Mouse (Mus musculus): ENCODE measurements around the gene Cela2a. TPM values are rescaled to one million over a fixed set of nuclear protein-coding genes. Genes with fewer than 3 reads are reported as not detected.
"Not testable (repeated sequence)": the region's sequence is repeated elsewhere in the genome, so short reads cannot be mapped to it uniquely, and the experiment has no call there.

Cela2a gene
- total RNA-seq, 4 experiments from 2014 or later, result not detected

DNA sequence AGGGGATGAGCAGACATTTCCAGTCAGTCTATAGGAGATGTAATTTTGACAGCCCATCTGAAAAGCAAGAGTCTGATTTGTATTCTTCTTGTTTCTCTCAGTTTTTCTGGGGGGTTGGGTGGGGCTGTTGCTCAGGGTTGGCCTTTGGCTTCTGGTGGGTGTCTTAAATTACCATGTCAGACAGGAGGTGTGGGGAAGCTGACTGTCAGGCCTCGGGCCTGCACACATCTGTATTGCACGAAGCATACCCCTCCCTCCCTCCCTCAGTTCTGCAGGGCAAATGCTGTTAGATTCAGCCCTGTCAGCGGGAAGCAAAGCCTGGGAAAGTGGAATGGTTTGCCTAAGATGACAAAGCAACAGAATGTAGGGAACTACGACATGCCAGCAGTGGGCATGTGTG, 29.0 kb downstream of the Cela2a start:
- DNase-seq, result no peak

DNA sequence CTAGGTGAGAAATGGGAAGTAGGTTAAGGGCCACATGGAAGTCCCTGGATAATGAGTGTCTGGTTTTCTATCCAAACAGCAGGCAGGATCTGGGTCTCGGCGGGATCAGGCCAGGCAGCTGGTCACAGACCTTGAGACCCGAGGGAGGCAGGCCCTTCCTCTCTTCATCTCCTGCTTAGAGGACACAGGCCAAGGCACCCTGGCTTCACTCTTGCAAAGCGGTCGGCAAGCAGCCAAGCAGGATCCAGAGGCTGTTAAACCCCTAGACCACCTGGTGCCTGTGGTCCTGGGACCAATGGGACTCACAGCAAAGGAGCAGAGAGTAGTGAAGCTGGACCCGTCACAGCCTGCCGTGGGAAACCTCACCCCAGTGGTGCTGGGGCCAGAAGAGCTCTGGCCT, 29.6 kb downstream of the Cela2a start:
- DNase-seq, result no peak

DNA sequence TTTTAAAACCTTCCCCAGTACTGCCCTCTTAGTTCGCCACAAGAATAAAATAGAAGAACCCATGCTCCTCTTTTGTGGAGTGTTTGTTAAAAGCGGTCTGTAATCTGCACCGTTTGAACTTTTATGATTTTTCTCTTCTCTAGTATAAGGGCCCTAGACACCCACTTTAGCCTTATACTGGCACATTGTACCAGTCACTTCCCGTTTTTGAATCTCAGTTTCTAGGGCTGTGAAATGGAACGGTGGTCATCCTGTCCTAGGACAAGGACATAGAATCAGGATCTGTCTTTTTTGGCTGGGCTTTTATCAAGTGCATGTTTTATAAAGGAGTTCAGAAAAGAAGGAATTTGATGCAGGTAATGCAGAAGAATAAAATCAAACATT, 31.8 kb downstream of the Cela2a start:
- no peak for DNase-seq

DNA sequence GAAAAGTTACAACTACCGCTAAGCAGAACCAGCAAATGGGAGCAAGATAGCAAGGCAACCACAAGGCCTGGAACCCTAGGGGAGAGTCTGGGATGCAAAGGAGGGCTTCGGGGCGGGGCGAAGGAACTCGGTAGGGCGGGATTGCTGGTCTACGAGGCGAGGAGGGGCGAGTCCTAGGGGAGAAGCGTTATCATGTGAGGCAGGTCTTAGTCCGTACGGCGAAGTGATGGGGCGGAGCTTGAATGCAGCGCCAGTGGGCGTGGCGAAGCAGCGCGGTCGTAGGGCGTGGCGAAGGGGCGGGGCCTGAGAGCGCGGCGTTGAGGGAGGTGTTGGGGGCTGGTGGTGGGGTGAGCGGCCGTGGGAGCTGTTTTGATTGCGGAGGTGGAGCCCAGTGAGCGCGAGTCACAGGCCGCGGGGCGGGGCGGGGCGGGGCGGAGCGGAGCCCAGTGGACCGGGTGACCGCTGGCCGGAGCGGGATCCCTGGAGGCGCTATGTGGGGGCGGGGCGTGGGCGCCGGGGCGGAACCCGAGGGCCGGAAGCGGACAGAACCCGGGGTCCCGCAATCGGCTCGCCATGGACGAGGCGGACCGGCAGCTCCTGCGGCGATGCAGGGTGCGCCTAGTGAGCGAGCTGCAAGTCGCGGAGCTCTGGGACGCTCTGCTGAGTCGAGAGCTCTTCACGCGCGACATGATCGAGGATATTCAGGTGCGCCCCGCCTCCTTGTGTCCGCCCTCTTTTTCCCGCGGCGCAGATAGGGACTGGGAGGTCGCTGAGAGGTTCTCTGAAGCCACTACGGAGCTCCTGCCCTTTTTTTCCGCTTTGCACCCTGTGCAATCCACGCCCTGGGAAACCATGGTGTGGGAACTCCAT, 32.4 kb downstream of the Cela2a start, which contains the start of gene Casp9:
Casp9 (plus strand) TSS at position 331 of the 870 bp plus-strand sequence.
- DNase-seq, result peak; percentile 98

- DNase-seq, result no peak
These were observed 33.2 kb downstream of the Cela2a start for GRCm38 (mm10) chr4:141792554-141793281.

DNA sequence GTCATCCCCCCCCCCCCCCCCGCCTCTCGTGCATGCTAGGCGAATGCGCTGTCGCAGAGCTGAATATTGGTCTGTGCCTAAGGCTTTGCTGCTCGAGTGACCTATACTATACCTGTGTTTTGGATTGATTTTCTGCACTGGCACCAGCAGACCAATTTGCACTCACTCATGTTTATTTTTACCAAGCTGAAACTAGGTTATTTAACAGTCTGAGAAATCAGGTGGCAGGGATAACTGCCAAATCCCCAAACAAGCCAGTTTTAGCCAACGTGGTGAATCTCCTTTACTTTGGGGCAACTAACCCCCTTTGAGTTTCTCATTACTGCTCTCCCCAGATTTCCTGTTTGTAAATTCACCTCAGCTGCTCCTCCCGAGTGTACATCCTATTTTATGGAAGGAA, 34.0 kb downstream of the Cela2a start:
- no peak for DNase-seq

DNA sequence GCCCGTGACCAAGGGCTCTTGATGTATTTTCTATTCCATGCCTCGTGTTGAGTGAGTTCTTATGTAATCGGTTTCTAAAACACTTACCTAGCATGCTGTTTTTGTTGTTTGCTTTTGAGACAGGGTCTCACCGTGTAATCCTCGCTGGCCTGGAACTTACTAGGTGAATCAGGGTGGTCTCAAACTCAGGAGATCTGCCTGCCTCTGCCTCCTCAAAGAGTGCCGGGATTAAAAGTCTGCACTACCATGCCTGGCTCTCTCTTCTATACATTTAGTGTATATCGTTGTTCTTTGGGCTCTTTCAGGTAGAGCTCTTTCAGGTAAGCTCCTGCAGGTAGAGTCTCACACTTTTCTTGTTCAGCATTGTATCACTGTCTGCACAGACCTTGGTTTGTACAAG, 34.5 kb downstream of the Cela2a start:
- DNase-seq, result no peak

DNA sequence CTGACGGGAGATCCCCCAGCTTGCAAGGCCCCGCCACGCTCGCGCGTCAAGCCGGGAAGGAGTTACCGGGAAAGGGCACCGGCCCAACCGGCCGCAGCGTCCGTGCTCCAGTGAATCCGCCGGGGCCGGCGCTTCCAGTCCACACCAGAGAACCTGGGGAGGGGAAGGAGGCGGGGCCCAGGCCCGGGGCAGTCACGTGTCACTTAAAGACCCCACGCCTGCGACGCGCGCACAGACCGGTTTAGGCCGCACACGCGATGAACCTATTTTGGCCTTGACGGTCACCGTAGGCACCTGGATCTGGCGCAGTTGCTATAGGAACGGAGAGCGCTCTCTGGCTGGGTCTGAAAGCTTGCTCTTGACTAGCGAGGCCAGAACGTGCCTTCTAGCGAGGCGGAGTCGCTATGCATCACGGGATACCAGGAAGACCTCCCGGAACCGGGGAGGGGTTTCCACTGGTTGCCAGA, 35.4 kb downstream of the Cela2a start, which contains the start of gene Dnajc16:
Dnajc16 (minus strand) TSS at position 408 of the 467 bp plus-strand sequence.
- peak; percentile 98 for DNase-seq

GRCm38 (mm10) chr4:141789564-141790218, 36.3 kb downstream of the Cela2a start:
- DNase-seq, result no peak

- no peak for DNase-seq
These were observed 38.5 kb downstream of the Cela2a start for GRCm38 (mm10) chr4:141787462-141787861.

DNA sequence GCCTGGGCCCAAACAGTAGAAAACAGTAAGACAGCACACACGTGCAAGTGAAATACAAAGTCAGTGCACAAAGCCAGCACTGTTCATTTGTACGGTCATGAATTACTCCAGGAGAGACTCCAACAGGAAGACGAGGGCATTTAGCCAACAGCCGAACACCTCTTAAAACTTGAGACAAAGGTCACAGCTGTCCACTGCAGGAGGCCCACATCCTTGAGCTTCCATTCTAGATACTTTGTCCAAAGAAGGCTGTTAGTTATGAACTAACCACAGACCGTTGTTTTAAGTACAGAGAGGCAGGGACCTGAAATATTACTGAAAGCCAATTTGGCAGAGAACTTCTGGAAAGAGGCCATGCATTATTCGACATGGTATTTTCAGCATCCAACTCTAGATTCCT, 38.9 kb downstream of the Cela2a start:
- no peak for DNase-seq

DNA sequence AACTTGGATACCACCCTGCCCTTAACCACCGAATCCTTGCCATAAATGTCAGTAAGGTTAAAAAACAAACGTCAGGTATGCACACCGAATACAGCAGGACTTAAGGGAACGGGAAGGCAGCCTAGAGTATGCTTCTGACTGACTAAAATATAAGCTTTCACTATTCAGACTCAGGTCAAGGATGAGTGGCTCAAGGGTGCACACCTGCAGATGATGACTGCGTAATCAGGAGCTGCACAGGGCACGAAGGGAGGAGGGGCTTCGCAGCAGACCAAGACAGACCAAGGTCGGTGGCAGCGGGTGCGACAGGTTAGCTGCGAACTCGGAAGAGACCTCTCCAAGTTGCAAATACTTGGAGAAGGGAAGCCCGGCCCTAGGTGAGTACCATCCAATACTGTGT, 39.8 kb downstream of the Cela2a start:
- no peak for DNase-seq

- DNase-seq, result no peak
These were observed 41.1 kb downstream of the Cela2a start for GRCm38 (mm10) chr4:141784835-141785234.

GRCm38 (mm10) chr4:141781201-141781985, 44.6 kb downstream of the Cela2a start:
- DNase-seq, result peak; percentile 74

- DNase-seq, result no peak
These were observed 46.1 kb downstream of the Cela2a start for GRCm38 (mm10) chr4:141779828-141780227.

DNA sequence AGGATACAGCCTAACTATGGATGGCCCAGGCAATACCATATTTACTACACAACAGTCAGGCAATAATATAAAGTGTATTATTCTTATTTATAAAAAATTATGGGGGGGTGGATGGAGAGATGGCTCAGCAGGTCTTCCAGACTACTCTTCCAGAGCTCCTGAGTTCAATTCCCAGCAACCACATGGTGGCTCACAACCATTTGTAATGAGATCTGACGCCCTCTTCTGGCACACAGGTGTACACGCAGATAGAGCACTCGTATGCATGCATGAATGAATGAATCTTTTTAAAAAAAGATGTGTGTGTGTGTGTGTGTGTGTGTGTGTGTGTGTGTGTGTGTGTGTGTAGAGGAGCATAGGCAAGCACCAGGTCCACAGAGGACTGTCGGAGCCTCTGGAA, 52.9 kb downstream of the Cela2a start:
- DNase-seq, result not testable (repeated sequence)

- no peak for DNase-seq
These were observed 54.1 kb downstream of the Cela2a start for GRCm38 (mm10) chr4:141771823-141772222.

DNA sequence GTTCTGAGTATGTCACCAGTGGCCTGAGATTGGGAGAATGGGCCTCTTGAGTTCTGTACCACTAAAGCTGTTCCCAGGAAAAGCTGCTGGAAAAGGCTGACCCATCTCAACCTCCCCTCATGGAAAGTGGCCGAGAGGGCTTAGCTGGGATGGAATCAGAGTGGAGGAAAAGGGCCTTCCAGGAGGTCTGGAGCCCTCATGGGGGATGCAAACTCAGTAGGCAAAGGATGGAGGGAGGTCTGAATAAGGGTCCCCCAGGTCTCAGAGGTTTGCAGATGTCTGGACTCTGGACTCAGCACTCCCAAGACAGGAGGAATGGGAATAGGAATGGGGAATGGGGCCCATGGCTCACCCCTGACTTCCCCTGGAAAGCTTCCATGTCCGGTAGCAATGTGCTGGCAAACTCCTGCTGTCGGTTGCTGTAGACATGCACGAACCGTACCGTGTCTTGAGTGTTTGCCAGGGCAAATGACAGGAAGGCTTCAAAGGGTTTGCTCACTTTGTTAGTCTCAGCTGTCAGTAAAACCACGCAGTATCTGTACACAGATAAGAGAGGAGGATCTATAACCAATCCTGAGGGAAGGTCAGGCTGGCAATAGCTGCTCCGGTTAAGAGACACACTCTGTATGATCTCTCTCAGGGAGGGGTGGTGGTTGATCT, 56.3 kb downstream of the Cela2a start:
- DNase-seq, result no peak

DNA sequence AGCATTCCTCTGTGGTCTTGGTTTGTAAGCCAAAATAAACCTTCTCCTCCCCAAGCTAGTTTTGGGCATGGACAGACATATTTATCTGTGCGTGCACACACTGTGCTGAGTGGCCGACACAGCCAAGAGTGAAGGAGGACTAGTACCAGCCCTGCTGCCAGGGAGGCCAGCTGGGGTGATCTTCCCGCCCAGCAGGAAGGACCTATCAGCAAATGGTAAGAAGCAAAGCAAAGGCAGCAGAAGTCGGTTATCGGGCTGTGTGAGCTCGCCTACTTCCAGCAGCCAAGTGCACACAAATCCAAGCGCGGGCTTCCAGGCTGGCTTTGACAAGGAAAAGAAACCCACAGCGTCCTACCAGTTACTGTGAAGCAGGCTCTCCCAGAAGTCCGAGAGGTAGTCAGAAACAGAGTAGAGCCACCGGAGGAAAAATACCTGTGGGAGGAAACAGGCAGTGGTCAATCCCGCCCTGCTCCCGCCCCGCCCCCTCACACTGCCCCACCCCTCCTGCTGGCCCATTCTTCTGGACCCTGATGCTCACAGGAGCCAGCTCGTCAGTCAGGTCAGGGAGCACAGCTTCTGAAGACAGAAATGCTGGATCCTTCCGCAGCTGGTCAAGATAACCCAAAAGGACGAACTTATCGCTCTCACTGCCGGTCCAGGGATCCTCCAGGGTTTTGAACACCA, 58.5 kb downstream of the Cela2a start:
- DNase-seq, result no peak

GRCm38 (mm10) chr4:141766668-141767352, 59.1 kb downstream of the Cela2a start:
- DNase-seq, result no peak

Data from adrenal gland, adult 8-10 months (tissue).